Mouse (Mus musculus) myocyte (in vitro differentiated cells): ENCODE measurements around the gene Rab25.

Source experiments
- CEBPB ChIP-seq: IDR thresholded peaks from 2 replicates; pipeline ENCODE4 v1.6.1; 2011; ENCODE audit warnings: mild to moderate bottlenecking, moderate library complexity; ENCODE audit not compliant: poor library complexity, insufficient read depth, severe bottlenecking
- E2F4 ChIP-seq: IDR thresholded peaks from one replicate; pipeline ENCODE4 v1.6.1; 2011; ENCODE audit warnings: mild to moderate bottlenecking, control low read depth, moderate library complexity; ENCODE audit not compliant: insufficient read depth
- MAX ChIP-seq: IDR thresholded peaks from one replicate; pipeline ENCODE4 v1.6.1; 2011; ENCODE audit warnings: low read depth, mild to moderate bottlenecking, control low read depth
- MYOD1 ChIP-seq, 3 experiments: IDR thresholded peaks; one replicate each; pipeline ENCODE4 v1.6.1; 2011; ENCODE audit warnings: control low read depth in 2 of 3, low read depth in 2 of 3, mild to moderate bottlenecking in 2 of 3, moderate library complexity in 1 of 3; ENCODE audit not compliant: insufficient read length in 2 of 3, control insufficient read depth in 1 of 3
- MYOG ChIP-seq, 3 experiments: IDR thresholded peaks; one replicate each; pipeline ENCODE4 v1.6.1; 2011; ENCODE audit warnings: control low read depth in 2 of 3, low read depth in 2 of 3, mild to moderate bottlenecking in 2 of 3; ENCODE audit not compliant: insufficient read length in 2 of 3, control insufficient read depth in 1 of 3, insufficient read depth in 1 of 3
- POLR2A ChIP-seq: IDR thresholded peaks from one replicate; pipeline ENCODE4 v1.6.1; 2011; ENCODE audit warnings: low read depth, mild to moderate bottlenecking, control low read depth, moderate library complexity; ENCODE audit not compliant: insufficient read length
- POLR2AphosphoS2 ChIP-seq: IDR thresholded peaks from one replicate; pipeline ENCODE4 v1.6.1; 2011; ENCODE audit warnings: low read depth, control low read depth; ENCODE audit not compliant: insufficient read length
- REST ChIP-seq: IDR thresholded peaks from one replicate; pipeline ENCODE4 v1.6.1; 2011; ENCODE audit warnings: mild to moderate bottlenecking, control low read depth, moderate library complexity; ENCODE audit not compliant: insufficient read depth, insufficient read length
- SRF ChIP-seq: IDR thresholded peaks from one replicate; pipeline ENCODE4 v1.6.1; 2011; ENCODE audit warnings: low read depth; ENCODE audit not compliant: control insufficient read depth, insufficient read length
- TCF12 ChIP-seq: IDR thresholded peaks from one replicate; pipeline ENCODE4 v1.6.1; 2011; ENCODE audit warnings: mild to moderate bottlenecking, control low read depth; ENCODE audit not compliant: poor library complexity, insufficient read depth, severe bottlenecking
- TCF3 ChIP-seq: IDR thresholded peaks from one replicate; pipeline ENCODE4 v1.6.1; 2011; ENCODE audit warnings: low read depth, control low read depth; ENCODE audit not compliant: insufficient read length
- USF1 ChIP-seq: IDR thresholded peaks from one replicate; pipeline ENCODE4 v1.6.1; 2011; ENCODE audit warnings: low read depth, mild to moderate bottlenecking, control low read depth, moderate library complexity

DNA sequence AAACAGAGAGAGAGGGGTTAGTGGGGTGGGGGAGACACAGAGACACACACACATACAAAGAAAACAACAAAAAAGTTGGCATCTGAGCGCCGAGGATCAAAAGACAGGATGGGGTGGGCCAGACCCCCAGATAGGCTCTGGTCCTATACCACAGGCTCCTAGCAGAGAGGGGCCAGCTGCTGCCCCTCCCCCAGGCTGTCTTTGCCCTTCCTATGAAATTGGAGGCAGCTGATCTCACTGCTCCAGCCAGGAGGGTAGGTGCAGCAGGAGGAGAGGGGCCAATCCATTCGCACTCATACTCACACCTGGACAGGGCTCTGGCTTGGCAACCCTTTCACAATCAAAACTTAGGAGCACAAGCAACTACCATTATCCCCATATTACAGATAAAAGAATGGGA, 38.9 kb downstream of the Rab25 start:
- TF ChIP-seq POLR2A, result no peak
- no peak for TF ChIP-seq MYOD1 (IDR thresholded peaks at IDR 0.05; ENCODE audit: control insufficient read depth in 1 of 3, insufficient read length in 2 of 3, low read depth in 2 of 3)
- TF ChIP-seq MYOG (IDR thresholded peaks at IDR 0.05; ENCODE audit: control insufficient read depth in 1 of 3, insufficient read depth in 1 of 3, insufficient read length in 2 of 3, low read depth in 2 of 3), result peak in 1 of 3 experiments; percentile 31
- no peak for TF ChIP-seq POLR2AphosphoS2
- TF ChIP-seq REST, result no peak
- TF ChIP-seq TCF12, result no peak
- TF ChIP-seq USF1, result no peak
- no peak for TF ChIP-seq E2F4
- no peak for TF ChIP-seq MAX
- no peak for TF ChIP-seq SRF
- no peak for TF ChIP-seq CEBPB
- TF ChIP-seq TCF3, result no peak
